Mouse (Mus musculus) common myeloid progenitor, adult 5-6 weeks (primary cell): Measurements from ENCODE around the gene Slc46a2. TPM values are rescaled to one million over a fixed set of nuclear protein-coding genes. Genes with fewer than 3 reads are reported as not detected.

ENCODE experiments used
- ATAC-seq: replicated peaks from 2 replicates; pipeline ENCODE4 v1.8.0; 2016; ENCODE audit warnings: low read depth, mild to moderate bottlenecking, moderate TSS enrichment, inconsistent platforms; ENCODE audit not compliant: poor library complexity, severe bottlenecking
- total RNA-seq: library from RNA; stranded (forward); fragments of 200-1000, 187-1606 nt; gene quantifications from 2 replicates; pipeline ENCODE4 v1.2.3, GENCODE M21; 2017

Gene Slc46a2
- total RNA-seq, 1 experiment from 2014 or later = not detected

DNA sequence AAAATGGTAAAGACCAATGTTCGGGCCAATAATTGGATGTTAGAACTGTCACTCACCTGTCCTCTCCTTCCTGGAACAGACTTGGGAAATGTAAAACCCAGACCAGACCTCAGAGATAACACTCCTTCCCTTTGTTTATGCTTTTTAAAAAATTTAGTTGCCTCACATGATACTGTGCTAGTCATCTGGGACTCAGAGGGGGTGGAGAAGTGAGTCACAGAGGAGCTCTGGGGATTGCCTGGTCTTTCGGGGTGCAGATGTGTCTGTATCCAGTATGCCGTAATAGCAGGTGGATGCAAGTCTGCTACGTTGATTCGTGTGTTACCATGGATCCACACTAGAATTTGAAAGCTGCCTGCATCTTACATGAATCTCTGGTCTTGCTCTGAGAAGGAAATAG lies 22.1 kb downstream of the Slc46a2 start:
- ATAC-seq = no peak

DNA sequence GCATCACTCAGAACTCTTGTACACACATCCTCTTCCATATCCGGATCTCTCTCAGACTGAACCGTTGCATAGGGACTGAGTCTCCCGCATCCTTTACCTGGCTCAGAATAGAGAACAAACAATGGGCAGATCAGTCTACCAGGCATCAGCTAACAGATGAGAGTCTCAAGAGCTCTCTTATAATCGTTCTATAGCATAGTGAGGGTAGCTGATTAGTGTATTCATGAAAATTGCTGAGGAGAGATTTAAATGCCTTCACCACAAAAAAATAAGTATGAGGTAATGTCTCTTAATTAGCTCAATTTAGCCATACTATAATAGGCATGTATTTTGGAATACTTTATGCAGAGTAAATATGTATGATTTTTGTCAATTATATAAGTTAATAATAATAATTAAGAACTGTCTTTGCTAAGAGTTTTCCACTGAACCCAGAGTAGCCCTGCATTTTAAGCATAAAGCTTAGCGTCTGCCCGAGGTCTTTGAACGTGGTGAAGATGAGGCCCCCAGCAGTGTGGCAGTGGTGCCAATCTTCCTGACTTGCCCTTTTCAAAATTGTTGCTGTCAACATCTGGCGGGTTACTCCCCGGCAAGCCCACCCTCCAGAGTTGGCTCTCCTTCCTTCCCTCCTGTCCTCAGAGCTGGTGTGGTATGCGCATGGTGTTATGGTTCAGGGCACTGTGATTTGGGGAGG lies 23.0 kb downstream of the Slc46a2 start:
- ATAC-seq = no peak

GRCm38 (mm10) chr4:59890086-59890600 lies 24.7 kb downstream of the Slc46a2 start:
- no peak for ATAC-seq

- peak; percentile 59 for ATAC-seq
Measured at GRCm38 (mm10) chr4:59888014-59888413, 26.8 kb downstream of the Slc46a2 start.

DNA sequence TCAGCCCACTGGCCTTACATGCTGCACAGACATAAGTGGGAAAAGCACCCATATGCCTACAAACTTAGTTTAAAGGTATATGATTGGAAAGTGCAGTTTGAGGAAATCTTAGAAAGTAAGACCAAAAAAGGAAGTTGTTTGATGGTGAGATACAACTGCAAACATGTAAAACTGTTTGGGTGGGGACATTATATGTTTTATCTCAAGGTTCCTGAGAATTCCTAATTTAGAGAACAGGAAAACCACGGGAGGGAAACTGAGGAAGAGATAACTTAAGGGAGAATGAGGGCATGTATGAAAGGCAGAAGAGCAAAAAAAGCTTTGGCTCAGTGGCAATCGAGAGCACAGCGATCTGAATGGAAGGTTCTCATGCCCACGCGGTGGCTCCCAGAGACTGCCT lies 27.8 kb downstream of the Slc46a2 start:
- ATAC-seq = no peak

DNA sequence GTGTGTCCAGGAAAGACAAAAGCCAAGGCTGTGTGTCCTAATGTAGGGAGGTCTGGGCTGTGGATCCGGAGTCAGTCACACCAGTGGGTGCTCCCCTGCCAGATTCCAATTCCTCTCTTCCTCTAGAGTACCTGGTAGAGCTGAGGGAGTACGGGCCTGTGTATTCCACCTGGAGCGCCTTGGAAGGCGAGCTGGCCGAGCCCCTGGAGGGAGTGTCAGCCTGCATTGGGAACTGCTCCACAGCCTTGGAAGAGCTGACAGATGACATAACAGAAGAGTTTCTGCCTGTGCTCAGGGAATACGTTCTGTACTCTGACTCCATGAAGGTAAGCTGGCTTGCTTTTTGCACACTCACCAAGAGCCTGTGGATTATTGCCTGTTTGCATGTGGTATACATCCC lies 28.6 kb downstream of the Slc46a2 start:
- ATAC-seq = no peak

GRCm38 (mm10) chr4:59884136-59884696 lies 30.6 kb downstream of the Slc46a2 start:
- peak; percentile 26; the same call in 1 of the 2 replicates for ATAC-seq

GRCm38 (mm10) chr4:59881210-59881609 lies 33.6 kb downstream of the Slc46a2 start:
- ATAC-seq = no peak

- no peak for ATAC-seq
Measured at GRCm38 (mm10) chr4:59880725-59881124, 34.1 kb downstream of the Slc46a2 start.

- peak; percentile 74 for ATAC-seq
Measured at GRCm38 (mm10) chr4:59879444-59879843, 35.4 kb downstream of the Slc46a2 start.

GRCm38 (mm10) chr4:59878595-59878994 lies 36.3 kb downstream of the Slc46a2 start:
- ATAC-seq = no peak

DNA sequence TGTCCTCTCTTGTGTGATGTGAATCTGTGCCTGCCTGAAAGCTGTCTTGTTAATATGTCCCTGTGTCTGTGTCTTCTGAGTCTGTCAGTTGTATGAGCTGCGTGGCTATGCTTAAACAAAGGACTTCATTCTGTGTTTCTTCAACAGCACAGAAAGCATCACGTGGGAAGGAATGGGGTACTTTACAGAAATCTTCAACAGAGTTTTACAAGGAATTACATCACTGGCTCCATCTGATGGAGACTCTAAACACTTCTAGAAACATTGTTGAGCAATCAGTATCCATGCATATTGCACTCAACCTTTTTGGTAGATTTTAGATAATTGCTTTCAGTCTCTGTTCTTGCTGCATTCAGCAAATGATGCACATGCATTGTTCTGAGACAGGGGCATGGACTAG lies 37.8 kb downstream of the Slc46a2 start:
- no peak for ATAC-seq

DNA sequence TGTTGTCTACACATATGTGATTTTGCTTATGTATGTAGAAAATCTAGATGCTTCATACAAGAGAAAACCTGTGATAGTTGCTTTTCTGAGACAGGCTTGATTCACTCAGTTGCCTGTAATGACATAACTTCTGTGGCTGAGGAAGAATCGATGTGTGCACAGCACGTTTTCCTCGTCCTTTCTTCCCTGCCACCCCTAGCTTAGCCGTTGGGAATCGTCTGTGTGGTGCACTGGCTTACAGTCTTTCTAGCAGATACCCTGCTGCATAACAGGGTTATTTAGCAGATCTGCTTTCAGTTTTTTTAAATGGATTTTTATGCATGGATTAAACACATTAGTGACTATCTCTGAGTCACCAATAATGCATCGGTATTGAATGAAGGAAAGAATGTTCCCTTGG lies 38.3 kb downstream of the Slc46a2 start:
- no peak for ATAC-seq

DNA sequence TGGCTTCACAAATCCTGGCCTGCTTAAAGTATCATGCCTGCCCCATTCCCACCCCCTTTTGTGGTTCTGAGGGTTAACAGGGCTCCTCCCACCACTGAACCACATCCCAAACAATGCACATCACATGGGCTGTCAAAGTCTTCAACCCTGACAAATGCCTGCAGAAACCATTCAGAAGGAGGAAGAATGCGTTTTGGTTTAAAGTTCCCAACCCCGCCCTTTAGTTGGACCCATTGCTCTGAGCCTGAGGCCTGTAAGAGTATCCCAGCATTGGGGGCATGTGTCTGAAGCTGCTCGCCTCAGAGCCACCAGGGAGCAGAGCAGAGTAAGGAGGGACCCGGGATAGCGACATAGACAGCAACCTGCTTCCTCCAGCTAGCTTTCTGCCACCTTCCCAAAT lies 41.0 kb downstream of the Slc46a2 start:
- peak; percentile 81 for ATAC-seq

DNA sequence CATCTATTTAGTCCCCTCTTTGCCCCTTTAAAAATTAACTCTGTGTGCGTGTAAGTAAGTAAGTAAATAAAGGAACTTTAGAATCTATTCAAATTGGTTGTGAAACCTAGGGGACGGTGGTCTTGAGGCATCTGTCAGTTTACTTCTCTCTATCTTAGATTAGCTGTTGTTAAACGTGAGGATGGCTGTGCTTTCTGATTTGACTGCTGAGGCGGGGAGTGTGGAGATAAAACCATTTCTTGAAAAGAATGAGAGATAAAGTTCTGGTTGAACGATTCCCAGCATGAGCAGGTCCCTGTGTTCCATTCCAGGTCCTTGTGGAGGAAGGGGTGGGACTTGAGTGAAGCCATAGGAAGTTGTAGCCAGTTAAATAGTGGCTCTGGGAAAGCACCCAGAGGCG lies 41.6 kb downstream of the Slc46a2 start:
- no peak for ATAC-seq

DNA sequence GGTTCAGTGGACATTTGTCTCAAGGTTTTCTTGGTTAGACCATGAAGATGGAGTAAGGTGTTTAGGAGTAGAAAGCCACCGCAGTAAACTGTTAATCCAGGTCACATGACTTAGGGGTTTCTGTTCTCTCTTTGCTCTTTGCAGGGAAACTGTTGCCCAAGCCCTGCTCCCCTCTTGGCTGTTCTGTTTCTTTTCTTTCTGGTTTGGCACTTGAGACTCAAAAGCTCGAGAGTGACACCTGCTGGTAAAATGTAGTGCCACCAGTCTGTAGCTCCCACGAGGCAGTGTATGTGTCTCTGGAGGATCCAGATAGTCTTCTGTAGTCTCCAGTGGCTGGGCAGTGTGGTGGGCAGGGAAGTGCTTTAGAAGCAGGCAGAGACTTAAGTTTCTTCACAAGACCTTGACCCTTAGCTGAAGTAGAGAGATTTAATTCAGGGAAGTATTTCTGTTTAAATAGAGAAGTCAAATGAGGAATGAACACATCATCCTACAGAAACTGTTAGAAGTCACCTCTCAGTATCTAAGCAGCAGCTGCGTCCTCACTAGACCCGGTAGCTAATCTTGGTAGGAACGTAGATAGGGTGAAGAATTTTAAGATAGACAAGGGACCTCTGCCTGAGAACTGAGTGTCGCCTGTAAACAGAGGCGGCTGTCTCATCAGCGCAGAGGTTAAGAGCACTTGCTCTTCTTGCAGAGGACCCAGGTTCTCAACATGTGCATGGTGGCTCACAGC lies 43.8 kb downstream of the Slc46a2 start:
- ATAC-seq = peak; percentile 79

DNA sequence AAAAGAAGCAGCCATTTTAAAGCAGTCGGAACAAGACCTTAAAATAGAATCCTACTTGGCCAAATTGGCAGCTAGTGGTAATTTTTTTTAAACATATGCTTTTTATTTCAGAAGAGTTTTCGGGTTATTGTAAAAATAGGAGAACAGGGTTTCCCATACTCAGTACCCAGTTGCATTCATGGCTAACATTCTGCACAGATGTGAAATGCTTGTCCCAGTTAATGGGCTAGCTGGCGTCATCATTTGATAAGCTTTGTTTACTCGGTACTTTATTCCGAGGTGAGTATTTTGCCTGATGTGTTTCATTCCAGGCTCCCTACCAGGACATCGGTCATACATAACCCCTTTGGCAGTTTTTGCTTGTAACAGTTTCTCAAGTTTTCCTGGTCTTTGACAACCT lies 44.4 kb downstream of the Slc46a2 start:
- no peak for ATAC-seq

GRCm38 (mm10) chr4:59869488-59870057 lies 45.3 kb downstream of the Slc46a2 start:
- 0 out of 2 replicates have a peak, but pooled peaks have one; percentile 27 for ATAC-seq

DNA sequence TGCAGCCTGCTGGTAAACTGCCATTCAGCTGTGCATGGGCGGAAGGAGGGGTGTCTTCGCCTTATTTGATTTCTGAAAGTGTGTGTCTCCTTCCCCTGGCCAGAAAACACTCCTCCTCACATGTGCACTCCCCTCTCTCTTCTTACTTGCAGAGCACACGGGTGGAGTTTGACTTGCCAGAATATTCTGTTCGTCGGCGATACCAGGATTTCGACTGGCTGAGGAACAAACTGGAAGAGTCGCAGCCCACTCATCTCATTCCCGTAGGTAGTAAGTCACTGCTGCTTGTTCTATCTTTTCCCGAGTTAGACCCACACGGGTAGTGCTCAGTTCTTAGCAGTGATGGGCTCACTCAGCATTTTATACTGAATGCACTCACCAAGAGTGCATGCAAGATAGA lies 46.8 kb downstream of the Slc46a2 start:
- no peak for ATAC-seq

DNA sequence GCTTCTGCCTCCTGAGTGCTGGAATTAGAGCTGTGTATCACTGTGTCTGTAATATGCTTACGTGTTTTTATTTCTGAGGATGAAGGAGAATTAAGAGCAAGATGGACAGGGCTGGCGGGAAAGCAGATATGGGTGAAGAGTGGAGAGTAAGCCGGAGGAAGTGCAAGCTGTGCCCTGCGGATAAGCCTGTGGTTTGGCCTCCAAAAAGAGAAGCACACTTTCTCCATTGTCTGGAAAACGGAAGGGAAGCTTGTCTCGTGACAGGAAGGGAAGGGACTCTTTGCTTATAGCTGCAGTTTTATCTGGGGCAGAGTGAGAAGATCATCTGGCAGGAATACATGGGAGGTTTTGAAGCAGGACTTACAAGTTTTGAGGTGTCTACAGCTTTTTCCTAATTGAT lies 51.0 kb downstream of the Slc46a2 start:
- ATAC-seq = peak; percentile 98

DNA sequence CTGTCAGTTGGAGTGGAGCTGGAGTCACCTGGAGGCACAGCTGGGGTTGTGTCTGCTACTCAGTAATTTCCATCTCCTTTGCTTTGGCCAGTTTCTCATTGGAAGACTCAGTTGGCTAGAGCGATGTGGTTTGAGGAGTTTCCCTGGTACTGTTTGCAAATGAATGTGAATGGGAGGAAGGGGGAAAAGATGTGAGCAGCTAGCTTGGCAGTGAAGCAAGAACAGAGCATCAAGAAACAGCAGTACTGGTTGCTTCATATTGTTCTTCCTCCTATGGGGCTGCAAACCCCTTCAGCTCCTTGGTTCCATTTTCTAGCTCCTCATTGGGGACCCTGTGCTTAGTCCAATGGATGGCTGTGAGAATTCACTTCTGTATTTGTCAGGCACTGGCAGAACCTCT lies 52.5 kb downstream of the Slc46a2 start:
- no peak for ATAC-seq
